Mouse (Mus musculus) lung, postnatal 36 days (tissue): ENCODE data around the gene Kank4.
"Not testable (repeated sequence)": the region's sequence is repeated elsewhere in the genome, so short reads cannot be mapped to it uniquely, and the experiment has no call there.

ENCODE experiments used
- DNase-seq: peaks from one replicate; pipeline ENCODE4 v3.0.0; 2022; ENCODE audit warnings: mixed read lengths

The Kank4 gene

DNA sequence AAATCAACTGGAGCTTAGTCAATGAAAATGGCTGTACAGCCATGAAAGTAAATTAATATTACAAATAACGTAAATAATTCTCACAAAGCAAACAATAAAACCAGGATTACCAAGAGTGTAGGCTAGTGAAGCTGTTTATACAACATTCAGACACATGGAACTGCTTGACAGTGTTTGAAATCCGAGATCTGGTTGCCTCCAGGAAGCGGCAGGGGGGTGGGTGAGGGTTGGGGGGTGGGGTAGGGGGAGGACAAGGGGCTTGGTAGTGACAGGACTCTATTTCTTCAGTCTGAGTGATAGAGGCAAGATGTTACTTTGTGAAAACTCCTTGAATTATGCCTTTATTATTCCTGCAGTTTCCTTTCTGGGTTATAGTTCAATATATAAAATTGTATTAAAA lies 9.4 kb upstream of the Kank4 start:
- no peak for DNase-seq

DNA sequence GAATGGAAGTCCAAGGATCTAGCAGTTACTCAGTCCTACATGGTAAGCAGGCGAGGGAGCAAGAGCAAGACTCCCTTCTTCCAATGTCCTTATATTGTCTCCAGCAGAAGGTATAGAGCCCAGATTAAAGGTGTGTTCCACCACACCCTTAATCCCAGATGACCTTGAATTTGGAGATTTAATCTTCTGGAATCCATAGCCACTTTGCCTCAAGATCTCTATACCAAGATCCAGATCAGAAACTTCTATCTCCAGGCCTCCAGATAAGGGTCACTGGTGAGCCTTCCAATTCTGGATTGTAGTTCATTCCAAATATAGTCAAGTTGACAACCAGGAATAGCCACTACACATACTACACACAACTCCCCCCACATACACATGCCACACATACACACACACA lies 6.4 kb upstream of the Kank4 start, which contains the start of gene I0C0044D17Rik:
TSS of gene I0C0044D17Rik (minus strand) at position 101 of the 400 bp plus-strand sequence.
- DNase-seq, result not testable (repeated sequence)

GRCm38 (mm10) chr4:98823047-98823446 lies 5.7 kb upstream of the Kank4 start:
- no peak for DNase-seq

GRCm38 (mm10) chr4:98822478-98822877 lies 5.1 kb upstream of the Kank4 start:
- DNase-seq, result no peak

- no peak for DNase-seq
Observed at GRCm38 (mm10) chr4:98819216-98819755, 1.9 kb upstream of the Kank4 start.

DNA sequence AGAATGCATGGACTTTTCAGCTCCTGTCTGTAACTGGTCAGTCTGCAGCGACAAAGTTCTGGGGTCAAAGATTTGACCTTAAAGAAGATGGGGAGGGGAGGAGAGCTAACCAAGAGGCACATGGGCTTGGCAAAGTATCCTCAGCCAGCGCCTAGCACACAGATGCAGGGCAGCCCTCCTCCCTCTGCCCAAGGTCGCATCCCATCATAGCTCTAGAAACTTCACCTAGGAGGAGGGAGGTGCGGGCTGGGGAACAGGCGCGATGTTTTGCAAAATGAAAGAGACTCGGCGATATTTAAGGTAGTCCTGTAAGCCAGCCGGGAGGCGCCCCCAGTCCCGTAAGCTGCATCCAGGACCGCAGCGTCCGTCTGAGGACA lies 542 bp downstream of the Kank4 start:
- DNase-seq, result no peak

DNA sequence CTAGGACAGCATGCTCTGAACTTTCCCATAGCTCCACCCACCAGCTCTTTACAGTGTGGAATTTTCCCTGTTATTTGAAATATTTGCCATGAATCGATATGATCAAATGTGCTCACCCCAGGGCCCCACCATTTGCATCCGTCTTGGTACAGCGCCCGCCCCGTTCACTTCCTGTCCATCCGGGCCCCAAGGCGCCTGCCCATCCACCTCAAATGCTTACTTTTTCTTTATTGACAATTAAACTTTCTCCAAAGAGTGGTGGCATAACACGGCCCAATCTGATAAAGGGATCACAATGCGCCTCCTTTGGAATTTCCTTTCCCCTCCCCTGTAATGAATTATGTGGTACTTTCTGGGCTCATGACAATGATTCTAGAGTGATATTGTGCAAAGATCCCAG lies 11.0 kb downstream of the Kank4 start:
- peak; percentile 60 for DNase-seq

GRCm38 (mm10) chr4:98805291-98806048 lies 11.9 kb downstream of the Kank4 start:
- no peak for DNase-seq

DNA sequence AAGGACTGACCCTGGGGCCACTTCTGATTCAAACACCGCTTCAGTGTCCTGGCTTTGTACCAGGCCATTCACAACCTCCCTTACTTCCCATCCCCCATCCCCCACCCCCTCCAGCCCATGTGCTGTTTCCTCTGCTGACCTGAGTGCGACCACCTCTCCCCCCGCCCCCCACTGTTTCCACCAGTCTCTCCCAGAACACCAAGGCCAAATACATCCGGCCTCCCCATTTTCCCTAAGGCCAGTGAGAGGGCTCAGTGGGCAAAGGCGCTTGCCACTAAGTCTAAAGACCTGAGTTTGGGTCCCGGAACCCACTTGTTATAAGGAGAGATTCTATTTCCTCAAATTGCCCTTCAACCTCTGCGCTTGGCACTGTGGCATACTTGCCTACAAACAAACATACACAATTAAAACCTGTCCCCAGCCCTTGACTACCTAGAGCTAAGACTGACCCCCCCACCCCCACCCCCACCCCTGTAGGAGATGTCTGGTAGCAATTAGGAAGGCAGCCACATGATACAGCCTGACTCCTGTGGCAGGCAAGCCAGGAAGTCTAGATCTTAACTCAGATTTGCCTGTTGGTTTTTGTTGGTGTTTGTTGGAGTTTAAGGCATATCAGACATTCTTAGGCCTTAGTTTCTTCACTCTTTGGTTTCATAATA lies 12.7 kb downstream of the Kank4 start:
- DNase-seq, result no peak

DNA sequence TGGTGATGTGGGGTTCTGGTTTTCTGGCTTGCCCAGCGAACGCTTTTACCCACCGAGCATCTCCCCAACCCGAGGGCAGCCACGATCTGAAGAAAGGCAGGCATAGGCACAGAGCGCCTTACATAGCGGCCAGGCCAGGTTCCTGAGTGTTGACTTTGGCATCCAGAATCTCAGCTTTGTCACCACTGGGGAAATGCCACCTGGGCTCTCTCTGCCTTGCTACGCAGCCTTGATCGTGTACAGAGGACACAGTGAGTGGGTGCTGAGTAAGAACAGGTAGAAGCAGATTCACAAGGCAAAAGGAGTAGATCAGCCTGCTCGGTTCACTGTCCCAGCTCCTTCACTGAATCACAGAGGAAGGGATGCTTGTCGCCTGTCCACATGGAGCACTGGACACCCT lies 15.6 kb downstream of the Kank4 start:
- peak; percentile 31 for DNase-seq

GRCm38 (mm10) chr4:98800824-98801223 lies 16.5 kb downstream of the Kank4 start:
- no peak for DNase-seq

DNA sequence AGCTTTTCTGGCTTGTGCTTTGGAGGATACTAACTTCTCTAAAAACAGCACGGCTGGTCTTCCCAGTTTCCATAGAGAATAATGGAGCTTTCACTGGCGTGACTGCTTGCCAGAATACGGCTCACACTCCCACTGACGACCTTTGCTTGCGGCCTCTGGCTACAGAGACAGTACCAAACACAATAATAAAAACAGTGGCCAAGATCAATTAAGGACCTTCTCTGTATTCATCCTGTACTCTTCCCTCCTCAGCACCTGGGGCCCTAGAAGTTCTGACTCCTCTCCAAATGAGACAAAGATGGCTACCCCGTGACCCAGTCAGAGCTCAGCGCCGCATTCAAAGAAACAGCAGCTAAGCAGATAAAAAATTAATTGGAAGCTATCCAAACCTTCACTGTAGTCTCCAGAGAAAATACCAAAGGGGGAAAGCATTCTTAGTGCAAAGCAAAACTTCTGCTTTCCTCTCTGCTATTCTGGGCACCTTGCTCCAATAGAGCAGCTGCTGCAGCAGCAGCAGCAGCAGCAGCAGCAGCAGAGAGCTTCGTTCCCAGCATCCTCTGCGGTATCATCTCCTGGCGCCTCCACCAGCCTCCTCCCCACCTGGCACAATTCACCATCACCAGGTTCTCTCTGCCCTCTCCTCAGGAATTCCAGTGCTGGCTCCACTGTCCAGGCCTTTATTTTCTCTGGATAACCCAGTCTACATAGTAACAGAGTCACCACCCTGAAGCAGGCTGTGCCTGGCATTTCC lies 20.6 kb downstream of the Kank4 start:
- DNase-seq, result peak; percentile 32

- peak; percentile 41 for DNase-seq
Observed at GRCm38 (mm10) chr4:98795241-98795640, 22.1 kb downstream of the Kank4 start.

DNA sequence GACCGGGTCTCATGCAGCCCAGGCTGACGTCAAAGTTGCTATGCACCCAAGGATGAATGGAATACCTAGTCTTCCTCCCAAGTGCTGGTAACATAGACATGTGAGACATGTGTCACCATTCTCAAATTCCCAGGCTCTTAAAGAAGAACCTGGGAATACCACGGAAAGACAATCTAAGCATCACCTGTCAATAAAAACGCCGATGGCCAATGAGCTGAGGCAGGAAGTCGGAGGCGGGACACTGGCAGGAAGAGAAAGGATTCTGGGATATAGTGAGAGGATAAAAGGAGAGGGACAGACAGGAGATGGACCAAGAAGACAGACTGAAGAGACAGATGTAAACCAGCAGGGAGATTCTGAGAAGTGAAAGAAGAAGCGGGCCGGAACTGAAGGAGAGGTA lies 23.9 kb downstream of the Kank4 start:
- no peak for DNase-seq

DNA sequence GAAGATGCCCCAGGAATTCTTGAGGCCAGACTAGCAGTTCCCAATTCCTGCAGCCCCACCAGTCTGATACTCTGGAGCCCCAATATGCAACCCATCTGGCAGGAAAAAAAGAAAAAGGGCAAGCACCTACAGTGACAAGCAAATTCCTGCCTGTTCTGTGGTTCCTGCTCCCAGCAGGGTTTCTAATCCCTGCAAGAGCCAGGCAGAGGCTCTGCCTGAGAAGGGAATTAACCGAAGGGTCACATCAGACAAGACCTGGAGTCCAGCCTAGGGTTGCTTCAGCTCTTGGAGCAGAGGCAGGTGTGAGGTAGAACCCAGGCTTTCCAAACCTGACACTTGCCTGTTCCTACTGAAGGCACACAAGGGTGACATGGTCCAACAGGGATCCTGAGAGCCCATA lies 26.6 kb downstream of the Kank4 start:
- DNase-seq, result no peak

DNA sequence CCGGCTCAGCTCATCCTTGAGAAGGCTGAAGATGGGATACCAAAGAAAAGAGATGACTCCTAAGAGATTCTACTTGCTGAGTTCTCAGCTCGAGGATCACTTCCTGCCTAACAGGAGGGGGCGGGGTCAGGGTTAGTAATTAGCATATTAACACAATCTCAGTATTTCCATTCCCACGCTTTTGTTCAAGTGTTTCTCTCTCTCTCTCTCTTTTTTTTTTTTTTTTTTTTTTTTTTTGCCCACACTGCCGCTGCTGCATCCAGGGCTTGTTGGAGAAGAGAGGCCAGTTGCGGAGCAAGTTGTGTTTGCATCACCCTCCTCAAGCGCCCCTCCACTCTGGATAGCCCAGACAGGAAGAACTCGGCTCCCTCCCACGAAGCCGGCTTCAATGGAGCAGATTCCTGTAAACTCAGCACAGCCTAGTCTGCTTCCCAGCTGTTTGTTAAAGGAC lies 27.5 kb downstream of the Kank4 start:
- peak; percentile 45 for DNase-seq

GRCm38 (mm10) chr4:98789133-98789765 lies 28.1 kb downstream of the Kank4 start:
- no peak for DNase-seq

DNA sequence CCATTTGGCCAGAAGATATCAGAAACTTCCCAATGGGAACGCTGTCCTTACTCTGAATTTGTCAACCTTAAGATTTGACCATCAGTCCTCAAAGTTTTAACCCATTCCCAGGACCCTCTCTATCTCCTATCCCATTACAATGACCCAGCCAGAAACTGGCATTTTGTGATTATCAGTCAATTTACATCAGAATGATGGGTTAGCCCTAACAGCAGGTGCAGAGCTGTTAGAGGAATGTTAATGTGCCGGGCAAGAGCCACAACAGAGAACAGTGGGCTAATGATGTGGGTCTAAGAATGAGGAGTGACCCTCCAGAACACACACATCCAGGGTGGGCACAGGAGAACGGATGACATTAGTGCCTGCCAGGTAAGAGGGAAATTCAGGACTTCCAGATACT lies 31.1 kb downstream of the Kank4 start:
- no peak for DNase-seq

GRCm38 (mm10) chr4:98785851-98786250 lies 31.5 kb downstream of the Kank4 start:
- DNase-seq, result no peak

DNA sequence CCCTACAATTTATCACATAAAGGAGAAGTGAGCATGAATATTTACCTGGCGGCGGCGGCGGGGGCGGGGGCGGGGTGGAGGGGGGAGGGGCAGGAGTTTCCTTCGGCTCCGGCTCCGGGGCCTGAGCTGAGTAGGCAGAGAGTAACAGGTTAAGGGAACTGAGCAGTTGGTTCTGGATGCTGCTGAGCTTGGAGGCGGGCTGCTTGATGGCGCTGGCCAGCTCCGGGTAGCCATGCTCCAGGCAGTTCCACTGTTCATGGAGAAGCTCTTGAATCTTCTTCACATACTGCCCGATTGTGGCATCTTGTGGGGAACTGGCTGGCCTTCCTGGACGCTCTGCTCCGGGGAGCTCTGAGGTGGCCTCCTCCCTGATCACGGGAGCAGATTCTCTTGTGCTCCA lies 39.1 kb downstream of the Kank4 start:
- no peak for DNase-seq

- DNase-seq, result no peak
Observed at GRCm38 (mm10) chr4:98777464-98777863, 39.9 kb downstream of the Kank4 start.

DNA sequence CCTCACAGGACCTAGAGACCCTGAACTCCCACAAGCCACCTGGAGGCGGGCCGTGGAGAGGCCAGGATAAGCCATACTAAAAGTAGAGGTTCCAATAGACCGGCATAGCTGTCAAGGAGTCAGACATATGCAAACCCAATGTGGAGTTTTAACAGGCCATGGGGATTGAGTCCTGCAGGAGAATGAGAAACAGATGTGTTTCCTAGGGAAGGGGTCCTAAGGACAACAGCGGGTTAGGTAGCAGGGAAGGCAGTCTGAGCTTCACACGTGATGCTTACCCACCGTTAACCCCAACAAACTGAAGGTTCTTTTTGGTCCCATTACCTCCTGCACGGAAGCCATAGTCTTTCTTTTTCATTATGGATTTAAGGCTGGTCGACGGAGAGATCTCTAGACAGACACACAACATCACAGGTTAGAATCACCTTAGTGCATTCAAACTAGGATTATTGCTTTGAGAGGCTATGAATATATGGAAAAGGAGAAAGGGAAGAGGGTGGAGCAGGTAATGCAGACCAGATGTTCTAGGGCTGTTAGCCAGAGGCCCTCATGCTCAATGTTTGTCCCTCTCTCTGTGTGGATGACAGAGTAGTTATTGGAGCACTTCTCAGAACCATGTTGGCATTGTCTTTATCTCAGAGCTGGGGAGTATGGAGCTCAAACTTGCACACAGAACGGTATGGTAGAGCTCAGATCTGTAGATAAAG lies 40.5 kb downstream of the Kank4 start:
- DNase-seq, result no peak
